Mouse (Mus musculus) gastrocnemius, adult 18-20 months (tissue): Measurements from ENCODE around the gene Anapc15. TPM values are rescaled to one million over a fixed set of nuclear protein-coding genes. Genes with fewer than 3 reads are reported as not detected.

ENCODE experiments used
- DNase-seq: peaks from one replicate; pipeline ENCODE4 v3.0.0; 2021; ENCODE audit warnings: low spot score
- total RNA-seq, 2 experiments: library from RNA; stranded (reverse); gene quantifications; 2 replicates each; pipeline ENCODE4 v1.2.3; 2021

Anapc15 gene
- total RNA-seq, 2 experiments from 2014 or later = 17.8 to 24.2 TPM

DNA sequence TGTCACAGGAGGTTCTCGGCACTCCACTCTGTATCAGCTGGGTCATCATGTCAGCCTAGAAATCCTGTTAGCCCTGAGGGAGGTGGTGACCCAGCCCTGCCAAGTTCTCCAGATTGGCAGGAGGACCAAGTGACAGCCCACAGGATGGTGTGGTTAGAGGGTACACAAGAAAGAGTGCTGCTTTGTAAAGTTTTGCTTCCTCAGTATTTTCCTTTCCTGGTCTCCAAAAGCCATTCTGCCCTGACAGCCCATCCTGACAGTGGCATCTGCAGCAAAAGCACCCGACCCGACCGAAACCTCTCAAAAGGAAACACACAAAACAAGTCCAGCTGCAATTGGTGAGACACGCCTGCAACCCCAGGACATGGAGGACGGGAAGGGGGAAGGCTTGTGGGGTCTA is 19.3 kb upstream of the Anapc15 start:
- no peak for DNase-seq

DNA sequence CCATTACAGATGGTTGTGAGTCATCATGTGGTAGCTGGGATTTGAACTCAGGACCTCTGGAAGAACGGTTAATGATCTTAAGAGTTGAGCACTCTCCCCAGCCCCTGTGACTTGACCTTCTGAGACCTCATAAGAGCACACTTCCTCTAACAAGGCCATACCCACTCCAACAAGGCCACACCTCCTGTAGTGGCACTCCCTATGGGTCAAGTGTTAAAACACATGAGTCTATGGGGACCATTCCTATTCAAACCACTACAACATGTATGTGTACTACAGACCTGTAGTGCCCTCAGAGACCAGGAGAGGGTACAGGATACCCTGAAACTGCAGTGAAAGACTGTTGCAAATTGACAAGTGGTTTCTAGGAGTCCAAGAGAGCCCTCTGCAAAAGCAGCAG is 15.6 kb upstream of the Anapc15 start:
- DNase-seq = no peak

DNA sequence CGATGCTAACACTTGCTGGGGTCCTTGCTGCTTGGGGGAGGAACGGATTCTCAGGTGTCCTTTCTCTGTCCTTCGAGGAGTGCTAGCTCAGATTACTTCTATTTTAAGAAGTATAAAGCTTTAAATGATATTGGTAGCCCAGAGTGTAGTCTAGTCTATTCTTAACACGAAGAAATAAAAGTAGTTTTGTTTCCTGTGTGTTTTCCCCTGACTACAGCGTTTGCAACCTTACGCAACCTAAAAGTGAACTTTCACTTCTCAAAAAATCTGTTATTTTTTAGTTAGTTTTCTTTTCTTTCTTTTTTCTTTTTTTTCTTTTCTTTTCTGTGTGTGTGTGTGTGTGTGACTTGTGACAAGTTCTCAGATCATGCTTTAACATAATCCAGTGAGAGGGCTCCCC is 11.8 kb upstream of the Anapc15 start:
- no peak for DNase-seq

DNA sequence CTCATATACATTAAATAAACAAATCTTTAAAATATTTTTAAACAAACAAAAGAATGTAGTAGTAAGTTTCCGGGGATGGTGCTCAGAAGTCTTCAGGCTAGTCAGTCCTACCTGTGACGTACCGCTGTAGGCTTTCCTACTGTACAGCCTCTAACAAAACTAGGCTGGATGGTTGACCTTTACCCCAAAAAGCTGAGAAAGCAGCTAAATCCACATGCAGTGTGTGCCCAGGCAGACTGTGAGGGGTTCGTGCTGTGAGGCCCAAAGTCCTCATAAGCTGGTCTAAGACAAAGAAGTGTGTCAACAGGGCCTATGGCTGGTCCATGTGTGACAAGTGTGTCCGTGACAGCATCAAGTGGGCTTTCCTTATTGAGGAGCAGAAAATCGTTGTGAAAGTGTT is 10.7 kb upstream of the Anapc15 start:
- no peak for DNase-seq

DNA sequence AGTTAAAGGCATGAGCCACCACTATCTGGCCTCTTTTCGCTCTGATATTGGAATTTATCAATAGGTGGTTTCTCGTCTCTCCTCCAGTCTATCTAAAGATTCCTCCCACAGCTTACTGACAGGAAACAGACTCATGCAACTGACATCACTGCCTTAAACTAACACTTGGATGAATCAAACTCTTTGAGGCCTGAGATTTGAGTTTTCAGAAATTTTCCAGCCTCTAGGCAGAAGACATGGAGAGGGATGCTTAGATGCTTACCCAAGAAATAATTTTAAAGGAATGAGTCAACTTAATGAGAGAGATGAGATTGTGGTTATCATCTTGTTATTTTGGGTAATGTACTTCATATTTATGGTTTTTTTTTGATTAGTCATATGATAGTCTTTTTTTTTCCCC is 9.7 kb upstream of the Anapc15 start:
- no peak for DNase-seq

DNA sequence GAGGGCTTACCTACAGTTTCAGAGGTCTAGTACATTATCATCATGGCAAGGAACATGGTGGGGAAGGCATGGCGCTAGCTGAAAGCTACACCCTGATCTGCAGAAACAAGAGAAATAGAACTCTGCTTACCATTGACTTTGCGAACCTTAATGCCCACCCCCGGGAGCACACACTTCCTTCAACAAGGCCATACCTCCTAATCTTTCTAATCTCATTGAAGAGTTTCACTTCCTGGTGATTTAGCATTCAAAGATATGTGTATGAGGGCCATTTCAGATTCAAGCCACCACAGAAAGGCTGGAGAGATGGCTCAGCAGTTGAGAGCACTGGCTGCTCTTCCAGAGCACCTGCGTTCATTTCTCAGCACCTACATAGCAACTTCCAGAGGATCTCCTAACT is 6.4 kb upstream of the Anapc15 start, which contains the start of gene Folr2:
Gene Folr2, minus strand, starts transcription at position 101 of the 400 bp plus-strand sequence.
- no peak for DNase-seq

DNA sequence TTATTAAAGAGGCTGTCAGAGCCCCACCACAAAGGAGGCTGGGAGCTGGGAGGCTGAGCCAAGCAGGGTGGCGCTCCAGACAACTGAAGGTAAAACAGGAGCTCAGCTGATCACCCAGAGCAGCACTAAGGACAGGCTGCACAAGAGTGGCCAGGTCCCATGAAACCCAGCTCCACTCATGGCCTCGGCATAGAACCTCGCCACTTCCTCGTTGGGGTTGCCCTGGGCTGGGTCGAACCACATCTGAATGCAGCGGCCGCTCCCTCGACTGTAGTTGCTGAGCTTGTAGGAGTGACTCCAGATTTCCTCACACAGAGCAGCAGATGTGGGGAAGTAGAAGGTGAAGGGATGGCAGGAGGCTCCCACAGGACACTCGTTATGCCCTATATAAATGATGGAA is 5.2 kb upstream of the Anapc15 start:
- no peak for DNase-seq

DNA sequence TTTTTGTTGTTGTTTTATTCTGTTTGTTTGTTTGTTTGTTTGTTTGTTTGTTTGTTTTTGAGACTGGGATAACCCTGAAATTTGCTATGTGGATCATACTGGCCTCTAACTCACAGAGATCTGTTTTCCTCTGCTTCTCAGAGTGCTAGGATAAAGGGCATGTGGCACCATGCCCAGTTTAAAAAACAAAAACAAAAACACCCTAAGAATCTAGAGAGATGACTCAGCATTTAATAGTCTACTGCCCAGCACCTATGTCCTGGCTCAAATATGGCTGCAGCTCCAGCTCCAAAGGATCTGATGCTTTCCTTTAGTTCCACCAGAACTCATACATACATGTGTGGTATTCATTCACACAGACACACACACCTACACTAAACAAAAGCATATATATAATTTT is 2.5 kb upstream of the Anapc15 start:
- no peak for DNase-seq

DNA sequence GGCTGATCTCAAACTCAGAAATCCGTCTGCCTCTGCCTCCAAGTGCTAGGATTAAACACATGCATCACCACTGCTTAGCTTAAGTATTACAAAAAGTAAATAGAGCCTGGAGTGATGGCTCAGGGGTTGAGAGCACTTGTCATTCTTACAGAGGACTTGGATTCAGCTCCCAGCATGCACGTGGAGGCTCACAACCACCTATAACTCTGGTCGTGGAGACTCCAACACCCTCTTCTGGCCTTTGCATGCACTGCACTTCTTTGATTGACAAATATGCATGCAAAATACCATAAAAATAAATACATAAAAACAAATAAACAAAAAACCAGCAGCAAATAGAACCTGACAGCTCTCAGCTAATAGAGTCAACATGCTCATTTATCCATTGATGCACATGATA is 1.2 kb upstream of the Anapc15 start:
- DNase-seq = no peak

DNA sequence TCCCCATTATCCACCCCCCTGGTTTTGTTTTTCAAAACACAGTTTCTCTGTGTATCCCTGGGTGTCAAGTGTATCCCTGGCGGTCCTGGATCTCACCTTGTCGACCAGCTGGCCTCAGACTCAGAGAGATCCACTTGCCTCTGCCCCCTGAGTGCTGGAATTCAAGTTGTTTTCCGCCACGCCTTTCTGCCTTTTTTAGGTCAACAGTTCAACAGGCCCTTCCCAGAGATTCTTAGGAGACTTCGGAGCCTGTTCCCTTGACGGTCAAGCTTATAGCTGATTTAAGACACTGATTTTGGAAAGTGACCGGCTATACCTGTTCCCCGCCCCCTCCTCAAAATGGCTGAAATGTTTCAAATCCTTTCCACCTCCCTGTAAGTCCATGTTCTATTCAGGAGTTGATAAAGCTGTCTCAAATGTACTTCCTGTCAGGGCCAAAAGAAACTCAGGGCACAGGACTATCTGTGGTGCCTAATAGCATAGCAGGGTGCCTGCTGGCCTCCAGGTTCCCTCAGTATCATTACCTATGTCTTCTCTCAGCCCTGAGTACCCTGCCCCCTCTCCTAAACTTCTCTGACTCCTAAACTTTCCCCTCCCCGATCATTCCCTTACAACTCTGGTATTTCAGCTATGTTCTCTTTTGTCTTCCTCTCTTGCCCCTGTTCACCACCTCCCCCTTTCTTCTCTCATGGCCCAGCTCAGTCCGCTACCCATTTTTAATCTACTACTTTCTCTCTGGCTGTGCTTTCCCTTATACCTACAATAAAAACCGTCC is 3.2 kb downstream of the Anapc15 start:
- DNase-seq = no peak

DNA sequence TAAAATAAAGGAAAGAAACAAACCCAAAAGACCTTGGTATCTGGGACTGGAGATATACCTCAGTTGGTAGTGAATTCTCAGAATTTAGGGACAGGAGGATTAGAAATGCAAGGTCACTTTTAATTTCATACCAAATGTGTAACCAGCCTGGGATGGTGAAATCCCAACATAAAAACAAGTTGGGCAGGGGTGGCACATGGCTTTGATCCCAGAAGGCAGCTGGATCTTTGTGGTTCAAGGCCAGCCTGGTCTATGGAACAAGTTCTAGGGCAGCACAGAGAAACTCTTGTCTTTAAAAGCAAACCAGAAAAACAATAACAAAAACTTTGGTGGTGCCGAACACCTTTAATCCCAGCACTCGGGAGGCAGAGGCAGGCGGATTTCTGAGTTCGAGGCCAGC is 4.0 kb downstream of the Anapc15 start:
- no peak for DNase-seq

DNA sequence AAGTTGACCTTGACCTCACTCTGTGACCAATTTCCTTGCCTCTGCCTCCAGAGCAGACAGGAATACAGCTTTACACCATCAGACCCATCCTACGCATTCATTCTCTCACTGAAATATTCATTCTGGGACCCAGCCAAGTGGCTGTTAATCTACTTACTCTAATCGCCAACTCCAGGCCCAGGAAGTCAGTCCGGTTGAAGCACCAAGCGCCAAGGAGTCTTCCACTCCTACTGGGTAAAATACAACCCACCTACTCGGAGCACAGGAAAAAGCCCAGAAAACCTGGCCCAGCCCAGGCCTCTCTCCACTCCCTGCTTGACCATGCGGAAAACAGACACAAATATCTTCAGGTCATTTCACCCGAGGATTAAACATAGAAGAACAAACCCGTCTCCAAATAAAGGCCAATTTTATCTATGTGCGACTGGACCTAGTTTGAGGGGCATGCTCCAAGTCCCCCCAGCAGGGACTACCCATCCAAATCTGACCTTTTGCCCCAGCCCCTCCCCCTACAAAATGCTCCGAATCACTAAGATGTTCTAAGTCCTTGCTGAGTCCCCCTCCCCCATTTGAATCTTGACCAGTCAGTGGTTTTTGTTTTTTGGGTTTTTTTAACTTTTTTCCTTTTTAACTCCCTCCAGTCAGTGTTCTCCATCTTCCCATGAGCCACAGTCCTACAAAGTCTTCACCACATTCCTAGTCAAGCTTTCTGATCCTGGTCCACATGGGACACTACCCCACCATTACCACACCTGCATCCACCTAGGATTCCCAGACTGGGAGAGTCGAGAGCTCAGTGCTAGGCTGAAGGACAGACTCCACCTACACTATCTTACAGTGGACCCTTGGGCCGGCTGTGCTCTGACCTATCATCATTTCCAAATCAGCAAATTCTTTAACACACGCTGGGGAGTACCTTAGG is 5.0 kb downstream of the Anapc15 start:
- DNase-seq = no peak

DNA sequence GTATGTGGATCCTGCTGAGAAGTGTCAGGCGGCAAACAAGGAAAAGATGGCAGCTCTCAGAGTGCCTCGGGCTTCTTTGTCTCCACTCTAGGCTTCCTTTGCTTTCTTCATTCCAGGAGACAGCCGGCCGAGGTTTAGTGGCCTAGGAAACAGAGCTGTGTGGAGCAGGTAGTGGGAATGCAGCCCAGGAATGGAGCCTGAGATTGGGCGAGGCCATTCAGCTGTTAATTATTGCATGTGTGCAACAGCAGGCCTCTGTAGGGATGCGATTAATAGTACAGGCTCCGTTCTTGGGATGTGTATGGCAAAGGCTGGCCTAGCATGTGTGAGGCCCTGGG is 5.6 kb downstream of the Anapc15 start:
- no peak for DNase-seq

DNA sequence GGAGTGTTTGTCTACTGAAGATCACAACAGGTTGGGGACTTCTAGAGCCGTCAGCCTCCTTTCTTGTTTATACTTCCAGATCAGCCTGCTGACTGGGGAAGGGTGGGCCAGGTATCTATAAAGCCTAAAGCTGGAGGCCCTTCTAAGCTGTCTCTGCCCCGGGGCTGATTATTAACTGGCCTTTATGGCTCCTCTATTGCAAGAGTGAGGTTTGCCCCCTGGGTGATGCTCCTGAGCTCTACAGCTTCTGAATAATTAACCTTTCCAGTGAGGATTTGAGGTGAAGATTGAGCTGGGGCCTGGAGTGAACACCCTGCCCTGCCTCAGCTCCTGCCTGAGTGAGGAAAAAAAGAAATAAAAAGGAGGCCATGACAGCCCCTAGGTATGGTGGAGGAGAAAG is 7.1 kb downstream of the Anapc15 start, which contains the start of gene Folr1:
Gene Folr1, minus strand, starts transcription at position 160 of the 400 bp plus-strand sequence.
- DNase-seq = no peak

DNA sequence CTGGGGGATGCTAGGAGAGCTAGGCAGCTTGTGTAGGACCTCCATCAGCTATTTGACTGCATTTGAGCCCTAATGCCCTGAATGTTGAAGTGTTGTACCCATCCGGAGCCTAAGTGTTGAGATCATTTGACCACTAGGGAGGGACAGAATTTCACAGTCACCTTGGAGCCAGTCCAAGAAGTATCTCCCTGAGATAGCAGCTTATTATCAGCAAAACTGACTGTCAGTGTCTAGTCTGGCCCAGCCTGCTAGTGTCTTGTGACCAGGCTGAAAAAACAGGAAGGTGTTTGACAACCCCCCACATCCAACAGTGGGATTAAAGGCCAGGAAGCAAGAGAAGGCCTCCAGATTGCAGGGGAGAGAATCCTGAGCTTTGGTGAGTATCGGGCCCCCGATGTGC is 7.8 kb downstream of the Anapc15 start:
- DNase-seq = no peak

DNA sequence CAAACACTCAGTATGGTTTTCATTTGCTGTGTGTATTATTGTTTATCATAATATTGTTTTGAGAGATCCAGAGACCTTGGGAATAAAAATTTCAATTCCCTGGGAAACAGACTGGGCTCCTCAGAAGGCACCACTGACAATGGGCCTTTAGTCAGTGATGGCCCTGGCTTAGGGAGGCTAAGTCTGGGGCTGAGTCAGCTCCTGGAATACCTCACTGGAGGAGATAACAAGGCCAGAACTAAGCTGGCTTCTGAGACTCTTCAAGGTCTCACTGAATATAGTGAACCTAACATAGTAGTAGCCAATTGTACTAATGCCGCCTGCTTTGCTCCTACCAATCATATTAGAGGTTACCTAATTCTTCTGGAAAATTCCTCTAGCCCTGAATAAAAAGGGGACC is 12.5 kb downstream of the Anapc15 start:
- no peak for DNase-seq

DNA sequence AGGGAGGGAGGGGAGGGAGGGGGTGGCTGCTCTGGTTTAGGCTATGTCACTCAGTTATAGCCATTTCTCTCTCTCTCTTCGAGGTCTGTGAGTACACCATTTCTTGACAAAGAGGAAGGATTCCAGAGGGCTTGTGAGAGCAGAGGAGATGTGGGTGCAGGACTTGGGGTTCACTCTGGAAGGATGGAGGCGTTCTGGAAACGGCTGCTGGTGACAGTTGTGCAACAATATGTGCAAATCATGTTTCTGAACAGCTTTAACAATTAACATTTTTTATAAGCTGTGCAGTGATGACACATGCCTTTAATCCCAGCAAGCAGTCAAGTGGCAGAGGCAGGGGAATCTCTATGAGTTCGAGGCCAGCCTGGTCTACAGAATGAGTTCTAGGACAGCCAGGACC is 17.3 kb downstream of the Anapc15 start:
- DNase-seq = no peak

DNA sequence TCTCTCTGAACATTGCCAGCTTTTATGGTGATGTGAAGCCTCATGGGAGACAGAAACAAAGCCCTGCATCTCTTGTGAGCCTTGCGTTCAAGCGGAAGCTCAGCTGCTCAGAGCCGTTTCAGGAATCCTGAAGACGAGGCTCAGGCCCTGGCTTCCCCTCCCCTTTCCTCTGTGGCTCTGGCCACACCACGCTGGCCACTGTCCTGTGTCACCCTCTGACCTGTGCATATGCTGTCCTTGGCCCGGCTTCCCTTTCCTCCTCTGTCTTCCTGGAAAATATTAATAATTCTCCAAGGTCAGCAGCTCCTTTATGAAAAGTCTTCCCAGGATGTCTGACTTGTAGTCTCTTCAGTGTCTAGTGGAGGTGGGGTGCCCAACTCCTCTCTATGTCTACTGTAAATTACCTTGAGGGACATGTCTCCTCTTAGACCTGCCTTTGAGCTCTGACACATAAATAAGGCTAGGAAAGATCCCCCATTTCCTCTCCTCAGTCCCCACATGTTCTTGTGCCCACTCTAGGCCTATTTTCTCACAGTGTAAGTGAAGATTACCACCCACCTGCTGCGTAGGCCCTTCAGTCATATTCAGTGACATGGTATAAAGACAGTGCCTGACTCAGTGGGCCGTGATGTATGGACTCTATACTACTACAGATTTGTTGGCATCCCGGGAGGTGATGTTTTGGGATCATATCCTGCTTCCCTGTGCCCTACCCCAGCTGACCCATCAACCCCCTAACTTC is 19.1 kb downstream of the Anapc15 start:
- no peak for DNase-seq

DNA sequence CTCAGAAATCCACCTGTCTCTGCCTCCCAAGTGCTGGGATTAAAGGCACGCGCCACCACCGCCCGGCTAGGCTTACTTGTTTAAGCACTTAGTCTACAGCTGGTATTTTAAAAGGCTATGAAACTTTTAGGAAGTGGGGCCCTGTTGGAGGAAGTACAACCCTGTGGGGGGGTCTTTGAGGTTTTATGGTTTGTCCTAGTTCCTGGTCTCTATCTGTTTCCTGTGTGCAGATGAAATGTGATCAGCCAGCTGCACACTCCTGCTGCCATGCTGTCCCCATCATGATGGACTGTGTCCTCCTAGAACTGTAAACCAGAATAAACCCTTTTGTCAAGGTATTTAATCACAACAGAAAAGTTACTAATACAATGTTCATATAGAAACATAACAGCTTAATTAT is 20.6 kb downstream of the Anapc15 start:
- DNase-seq = no peak

DNA sequence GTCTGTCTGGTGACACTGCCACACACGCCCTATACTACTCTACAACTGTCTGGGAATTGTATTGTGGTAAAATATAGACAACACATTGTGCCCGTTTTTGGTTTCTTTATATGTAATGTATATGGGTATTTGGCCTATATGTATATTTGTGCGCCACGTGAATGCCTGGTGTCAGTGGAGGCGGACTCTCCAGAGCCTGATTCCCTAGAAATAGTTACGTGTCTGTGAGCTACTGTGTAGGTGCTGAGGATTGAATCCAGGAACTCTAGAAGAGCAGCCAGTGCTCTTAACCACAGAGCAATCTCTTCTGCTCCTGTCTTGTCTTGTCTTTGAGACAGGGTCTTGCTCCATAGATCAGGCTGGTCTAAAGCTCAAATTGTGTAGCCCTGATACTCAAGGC is 22.8 kb downstream of the Anapc15 start:
- DNase-seq = no peak

DNA sequence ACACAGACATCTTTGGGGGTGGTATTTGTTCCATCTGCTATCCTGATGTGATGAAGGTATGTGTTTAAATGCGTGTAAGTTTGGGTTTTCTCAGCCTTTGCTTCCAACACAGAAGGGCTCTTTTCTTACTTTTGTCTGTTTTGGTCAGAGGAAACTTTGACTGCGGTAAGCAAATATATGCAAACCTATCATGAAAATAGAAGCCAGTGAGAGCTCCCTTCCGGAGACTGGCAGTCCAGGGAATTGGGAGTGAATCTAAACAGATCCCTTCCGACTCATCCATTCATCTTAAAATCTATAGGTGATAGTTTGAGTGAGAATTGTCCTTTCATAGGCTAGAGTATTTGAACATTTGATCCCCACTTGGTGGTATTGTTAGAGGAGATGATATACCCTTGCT is 24.9 kb downstream of the Anapc15 start:
- no peak for DNase-seq

DNA sequence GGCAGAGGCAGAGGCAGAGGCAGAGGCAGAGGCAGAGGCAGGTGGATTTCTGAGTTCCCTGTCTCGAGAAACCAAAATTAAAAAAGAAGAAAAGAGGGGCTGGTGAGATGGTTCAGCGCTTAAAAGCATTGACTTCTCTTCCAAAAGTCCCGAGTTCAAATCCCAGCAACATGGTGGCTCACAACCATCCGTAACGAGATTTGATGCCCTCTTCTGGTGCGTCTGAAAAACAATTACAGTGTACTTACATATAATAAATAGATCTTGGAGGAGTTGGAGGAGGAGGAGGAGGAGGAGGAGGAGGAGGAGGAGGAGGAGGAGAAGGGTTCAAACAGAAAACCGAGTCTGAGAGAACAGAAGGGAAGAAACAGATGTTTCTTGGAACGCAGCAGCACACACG is 32.2 kb downstream of the Anapc15 start:
- DNase-seq = no peak
